Mouse (Mus musculus): ENCODE results near the gene Zc3hav1l. TPM values are rescaled to one million over a fixed set of nuclear protein-coding genes. Genes with fewer than 3 reads are reported as not detected.

Zc3hav1l gene
- 1 to 10 TPM in 1 of 2 experiments, under 1 TPM in 1; 0.33 to 1.9 TPM for polyA plus RNA-seq (2012; fragmentation: generic; extraction: Trizol)

GRCm38 (mm10) chr6:38298761-38299401 is at the start of gene Zc3hav1l:
Zc3hav1l (minus strand) TSS chr6:38299259.

GRCm38 (mm10) chr6:38253736-38254641 is 45.1 kb downstream of the Zc3hav1l start, which contains the start of gene D630045J12Rik:
D630045J12Rik (minus strand) TSS chr6:38254009.

Other genes with a start within 250 kb of the Zc3hav1l start
- not detected for gene Tmem213, start 190.0 kb downstream of the Zc3hav1l start, polyA plus RNA-seq (2012; fragmentation: generic; extraction: Trizol)
- under 1 TPM; 0.01 to 0.20 TPM for gene Atp6v0a4, start 174.7 kb downstream of the Zc3hav1l start, polyA plus RNA-seq (2012; fragmentation: generic; extraction: Trizol)
- 1 to 10 TPM in 1 of 2 experiments, under 1 TPM in 1; 0.97 to 6.4 TPM for gene D630045J12Rik, start 45.2 kb downstream of the Zc3hav1l start, polyA plus RNA-seq (2012; fragmentation: generic; extraction: Trizol)
- gene Zc3hav1, start 55.3 kb upstream of the Zc3hav1l start, polyA plus RNA-seq (2012; fragmentation: generic; extraction: Trizol): 10 to 100 TPM in 1 of 2 experiments, 1 to 10 TPM in 1; 2.4 to 15.5 TPM
- 1 to 10 TPM in 1 of 2 experiments, under 1 TPM in 1; 0.11 to 1.3 TPM for gene Ttc26, start 82.2 kb upstream of the Zc3hav1l start, polyA plus RNA-seq (2012; fragmentation: generic; extraction: Trizol)
- gene Ubn2, start 134.7 kb upstream of the Zc3hav1l start, polyA plus RNA-seq (2012; fragmentation: generic; extraction: Trizol): 1 to 10 TPM in 1 of 2 experiments, under 1 TPM in 1; 0.39 to 2.8 TPM
- gene Fmc1, start 234.2 kb upstream of the Zc3hav1l start, polyA plus RNA-seq (2012; fragmentation: generic; extraction: Trizol): 100 to 1,000 TPM; 116 to 151 TPM